Comparison of ENCODE assay signal across 8 mouse cellular contexts in genomic region chr1:34642304-34642893, GRCm38 (mm10).
A peak's percentile ranks its signal among the peaks of the same experiment; 100 is the strongest.
DNase-seq lines count a peak whose midpoint lies in the region; ATAC-seq and TF ChIP-seq lines count a peak whose summit lies in the region.
"Had no signal": no experiment of that assay in that cellular context is flagged by ENCODE, and none has a peak within 500 bp of the region (broad histone marks: within the 10 kb centered on the region; RNA-seq: fewer than 3 reads in every experiment).

No protein-coding gene starts in this region.

- no peak overlapping the region for H3K4me2 ChIP-seq in midbrain, embryonic 11.5 days
- H3K4me2 ChIP-seq: lung, embryonic 15.5 days had no signal

- ATAC-seq in G1E (ENCODE audit: extremely low read depth, insufficient number of reproducible peaks, low FRiP score, poor library complexity, severe bottlenecking) = no peak
- peak; percentile 73 for ATAC-seq in midbrain, embryonic 11.5 days (ENCODE audit: low FRiP score)

- no peak overlapping the region for H3K9ac ChIP-seq in midbrain, embryonic 11.5 days (ENCODE audit: low read length)
- H3K9ac ChIP-seq: lung, embryonic 15.5 days had no signal

- 39% methylated on average over 13 of the region's 13 CpGs for WGBS in midbrain, embryonic 11.5 days
- 34% methylated on average over 13 of the region's 13 CpGs for WGBS in small intestine, adult 2 months

- H3K4me1 ChIP-seq in G1E (ENCODE audit: insufficient read depth, low read depth, low read length) = no peaks in the 10 kb centered on the region
- no peaks in the 10 kb centered on the region for H3K4me1 ChIP-seq in midbrain, embryonic 11.5 days (ENCODE audit: control insufficient read depth, insufficient read depth, low read length)
- no peaks in the 10 kb centered on the region for H3K4me1 ChIP-seq in small intestine, adult 2 months (ENCODE audit: control insufficient read depth, insufficient read depth, insufficient read length, low read length)
- H3K4me1 ChIP-seq: lung, embryonic 15.5 days had no signal

- no peaks in the 10 kb centered on the region for H3K36me3 ChIP-seq in G1E (replicated peaks)
- no peaks in the 10 kb centered on the region for H3K36me3 ChIP-seq in midbrain, embryonic 11.5 days (ENCODE audit: control insufficient read depth, insufficient read depth, low read length)
- H3K36me3 ChIP-seq in small intestine, adult 2 months (ENCODE audit: control insufficient read depth, insufficient read depth, low read length) = no peaks in the 10 kb centered on the region
- H3K36me3 ChIP-seq: lung, embryonic 15.5 days had no signal

- H3K27ac ChIP-seq in midbrain, embryonic 11.5 days (ENCODE audit: low read depth, low read length) = no peak overlapping the region
- no peak overlapping the region for H3K27ac ChIP-seq in small intestine, adult 2 months (ENCODE audit: insufficient read depth, low read depth, low read length)
- H3K27ac ChIP-seq: lung, embryonic 15.5 days had no signal

- TF ChIP-seq CTCF in G1E (IDR thresholded peaks at IDR 0.05; ENCODE audit: low read depth, low read length) = peak; percentile 100
- peak; percentile 76; the same call in 1 of the 2 replicates for TF ChIP-seq CTCF in small intestine, adult 2 months (IDR thresholded peaks at IDR 0.05; ENCODE audit: extremely low read depth, insufficient read length, insufficient replicate concordance, low read depth, low read length)

- H3K27me3 ChIP-seq in G1E (ENCODE audit: insufficient read depth, low read length) = no peaks in the 10 kb centered on the region
- H3K27me3 ChIP-seq in midbrain, embryonic 11.5 days (ENCODE audit: control insufficient read depth, insufficient read depth, low read length) = no peaks in the 10 kb centered on the region
- no peaks in the 10 kb centered on the region for H3K27me3 ChIP-seq in small intestine, adult 2 months (ENCODE audit: control insufficient read depth, insufficient read depth, low read length)
- H3K27me3 ChIP-seq: lung, embryonic 15.5 days had no signal

- DNase-seq in G1E (ENCODE audit: low spot score) = peak; percentile 21
- peak; percentile 78 for DNase-seq in adrenal gland, postnatal 14 days
- peak; percentile 63 for DNase-seq in embryo, embryonic 11.5 days (ENCODE audit: low read depth, low spot score)
- peak; percentile 50 to 75 for DNase-seq in heart, postnatal 14 days
- peak; percentile 73 to 88 for DNase-seq in layer of hippocampus, postnatal 25 days (ENCODE audit: extremely low spot score in 1 of 2, low spot score in 1 of 2)
- peak; percentile 98 for DNase-seq in midbrain, embryonic 11.5 days (ENCODE audit: low spot score, missing footprints)

- intact Hi-C loops in heart, postnatal 14 days (cut with DNase I) = loop anchor here (10.0 kb wide), 1 partner anchor 62 kb away; no protein-coding TSS in a partner anchor

- H3K9me3 ChIP-seq in G1E (replicated peaks) = no peaks in the 10 kb centered on the region
- no peaks in the 10 kb centered on the region for H3K9me3 ChIP-seq in midbrain, embryonic 11.5 days (ENCODE audit: control insufficient read depth, low read length)
- H3K9me3 ChIP-seq: lung, embryonic 15.5 days had no signal

- TF ChIP-seq POLR2A in small intestine, adult 2 months (IDR thresholded peaks at IDR 0.05; ENCODE audit: low read depth, low read length) = no peak

- no peak overlapping the region for H3K4me3 ChIP-seq in G1E (ENCODE audit: low read depth, low read length)
- H3K4me3 ChIP-seq in midbrain, embryonic 11.5 days (ENCODE audit: low read depth, low read length) = no peak overlapping the region
- H3K4me3 ChIP-seq in small intestine, adult 2 months (ENCODE audit: low read depth, low read length) = no peak overlapping the region
- H3K4me3 ChIP-seq: lung, embryonic 15.5 days had no signal

Comparison
In these comparisons a context has a peak if more than half of its experiments do, and no peak if none do; other contexts are left out.
1. DNase-seq: peak in every context shown above with its lines; median percentile 98 in midbrain, embryonic 11.5 days; 80 in layer of hippocampus, postnatal 25 days; 78 in adrenal gland, postnatal 14 days; 63 in embryo, embryonic 11.5 days; 62 in heart, postnatal 14 days; 21 in G1E.